Mouse (Mus musculus): ENCODE measurements at regions not wholly inside any gene's neighbourhood (a gene's known extent, or its start where the extent isn't known, plus 50 kb on each side); places are given as distances from the start of the nearest gene placed in this dataset.

GRCm38 (mm10) chr10:41007866-41008265 is 64.2 kb downstream of the Gpr6 start:
- TF ChIP-seq POLR2A (IDR thresholded peaks at IDR 0.05; ENCODE audit: borderline replicate concordance, extremely low read depth, insufficient read depth, insufficient read length, poor library complexity, severe bottlenecking) (no peak), CTCF (IDR thresholded peaks at IDR 0.05; ENCODE audit: borderline replicate concordance, extremely low read depth, insufficient read depth, insufficient read length) (no peak)

Data from brain, embryonic 14.5 days (tissue).